Mouse (Mus musculus) kidney, postnatal 4 days (tissue): Measurements from ENCODE around the gene Slc35a5.
A peak's percentile ranks its signal among the peaks of the same experiment; 100 is the strongest.

Source experiments
- DNase-seq, 2 experiments: peaks; one replicate each; pipeline ENCODE4 v3.0.0; 2021; ENCODE audit warnings: mixed read lengths in 2 of 2

Slc35a5 gene

GRCm38 (mm10) chr16:45158522-45159388 is at the start of gene Slc35a5, which contains the start of gene Atg3:
Gene Slc35a5, minus strand, starts transcription at chr16:45158706.
Gene Atg3, plus strand, starts transcription at chr16:45158785.
- DNase-seq, result peak; percentile 96 to 98

GRCm38 (mm10) chr16:45204859-45205670 is 46.6 kb upstream of the Slc35a5 start:
- DNase-seq, result peak in 1 of 2 experiments; percentile 14

GRCm38 (mm10) chr16:45204438-45204837 is 45.9 kb upstream of the Slc35a5 start:
- no peak for DNase-seq

- no peak for DNase-seq
These were observed 42.9 kb upstream of the Slc35a5 start for GRCm38 (mm10) chr16:45201395-45201794.

- DNase-seq, result peak; percentile 50 to 65
These were observed 38.3 kb upstream of the Slc35a5 start for GRCm38 (mm10) chr16:45196816-45197215.

GRCm38 (mm10) chr16:45192613-45193012 is 34.1 kb upstream of the Slc35a5 start:
- peak; percentile 83 to 85 for DNase-seq

- DNase-seq, result no peak
These were observed 23.3 kb upstream of the Slc35a5 start for GRCm38 (mm10) chr16:45181824-45182223.

GRCm38 (mm10) chr16:45178552-45178951 is 20.0 kb upstream of the Slc35a5 start:
- no peak for DNase-seq

GRCm38 (mm10) chr16:45159389-45159716 is 847 bp upstream of the Slc35a5 start:
- DNase-seq, result no peak

- peak; percentile 80 to 87 for DNase-seq
These were observed 377 bp downstream of the Slc35a5 start for GRCm38 (mm10) chr16:45158136-45158521.

GRCm38 (mm10) chr16:45154741-45155250 is 3.7 kb downstream of the Slc35a5 start:
- no peak for DNase-seq

- DNase-seq, result no peak
These were observed 9.9 kb downstream of the Slc35a5 start for GRCm38 (mm10) chr16:45148488-45149082.

GRCm38 (mm10) chr16:45145119-45145518 is 13.4 kb downstream of the Slc35a5 start:
- DNase-seq, result no peak

- DNase-seq, result peak in 1 of 2 experiments; percentile 5
These were observed 15.9 kb downstream of the Slc35a5 start for GRCm38 (mm10) chr16:45142565-45142964.

- no peak for DNase-seq
These were observed 16.8 kb downstream of the Slc35a5 start for GRCm38 (mm10) chr16:45141711-45142110.

- DNase-seq, result no peak
These were observed 30.4 kb downstream of the Slc35a5 start for GRCm38 (mm10) chr16:45127936-45128710.

GRCm38 (mm10) chr16:45124230-45125203 is 34.0 kb downstream of the Slc35a5 start:
- DNase-seq, result peak in 1 of 2 experiments; percentile 11

GRCm38 (mm10) chr16:45122571-45122970 is 35.9 kb downstream of the Slc35a5 start:
- peak in 1 of 2 experiments; percentile 27 for DNase-seq

- peak; percentile 76 to 85 for DNase-seq
These were observed 37.6 kb downstream of the Slc35a5 start for GRCm38 (mm10) chr16:45120844-45121425.

GRCm38 (mm10) chr16:45118760-45119159 is 39.7 kb downstream of the Slc35a5 start:
- DNase-seq, result no peak
